Mouse (Mus musculus) activated CD4-positive, CD25-positive, alpha-beta regulatory T cell, adult 9 weeks (primary cell): ENCODE measurements around the gene Rps6ka4. TPM values are rescaled to one million over a fixed set of nuclear protein-coding genes. Genes with fewer than 3 reads are reported as not detected.

ENCODE experiments used
- polyA plus RNA-seq: library from polyadenylated mRNA; unstranded; fragments of 100-300 nt; shearing (Covaris generic); gene quantifications from one replicate; pipeline ENCODE4 v1.2.1, GENCODE M21; 2017

The Rps6ka4 gene
- 46.0 TPM for polyA plus RNA-seq

GRCm38 (mm10) chr19:6840475-6841291 is at the start of gene Rps6ka4:
Rps6ka4 (minus strand) TSS chr19:6840636.

GRCm38 (mm10) chr19:6858031-6858430 is 17.6 kb upstream of the Rps6ka4 start, which contains the start of gene Ccdc88b:
Ccdc88b (minus strand) TSS chr19:6858211.

Other genes with a start within 250 kb of the Rps6ka4 start
- 64.6 TPM for gene Ccdc88b, start 17.6 kb upstream of the Rps6ka4 start, polyA plus RNA-seq
- gene Trmt112, start 69.1 kb upstream of the Rps6ka4 start, polyA plus RNA-seq: 174 TPM
- gene Prdx5, start 69.5 kb upstream of the Rps6ka4 start, polyA plus RNA-seq: 252 TPM
- 7.9 TPM for gene Esrra, start 81.2 kb upstream of the Rps6ka4 start, polyA plus RNA-seq
- not detected for gene Catsperz, start 84.7 kb upstream of the Rps6ka4 start, polyA plus RNA-seq
- not detected for gene Kcnk4, start 93.9 kb upstream of the Rps6ka4 start, polyA plus RNA-seq
- 43.0 TPM for gene Bad, start 101.2 kb upstream of the Rps6ka4 start, polyA plus RNA-seq
- 19.9 TPM for gene Gpr137, start 101.8 kb upstream of the Rps6ka4 start, polyA plus RNA-seq
- 30.5 TPM for gene Ppp1r14b, start 134.3 kb upstream of the Rps6ka4 start, polyA plus RNA-seq
- gene Plcb3, start 135.8 kb upstream of the Rps6ka4 start, polyA plus RNA-seq: 14.8 TPM
- 57.8 TPM for gene Fkbp2, start 139.9 kb upstream of the Rps6ka4 start, polyA plus RNA-seq
- 1.9 TPM for gene Vegfb, start 147.0 kb upstream of the Rps6ka4 start, polyA plus RNA-seq
- 44.5 TPM for gene Dnajc4, start 151.9 kb upstream of the Rps6ka4 start, polyA plus RNA-seq
- 32.2 TPM for gene Nudt22, start 155.5 kb upstream of the Rps6ka4 start, polyA plus RNA-seq
- gene Trpt1, start 155.5 kb upstream of the Rps6ka4 start, polyA plus RNA-seq: 5.9 TPM
- 435 TPM for gene Fermt3, start 178.8 kb upstream of the Rps6ka4 start, polyA plus RNA-seq
- 257 TPM for gene Stip1, start 199.3 kb upstream of the Rps6ka4 start, polyA plus RNA-seq
- gene Macrod1, start 216.2 kb upstream of the Rps6ka4 start, polyA plus RNA-seq: 1.7 TPM